Mouse (Mus musculus) ES-E14 (cell line): ENCODE data around the gene Gjb6. TPM values are rescaled to one million over a fixed set of nuclear protein-coding genes. Genes with fewer than 3 reads are reported as not detected.

ENCODE experiments used
- DNase-seq: peaks from one replicate; pipeline ENCODE4 v3.0.0-alpha.2; 2013; ENCODE audit warnings: low read depth, low spot score
- H3K27ac ChIP-seq: 2 replicates; pipeline ENCODE4 v1.5.1; 2012; ENCODE audit warnings: low read depth, mild to moderate bottlenecking, low read length, moderate library complexity, mixed read lengths; ENCODE audit not compliant: poor library complexity, insufficient read depth, severe bottlenecking
- H3K36me3 ChIP-seq: 2 replicates; pipeline ENCODE4 v1.6.1; 2012; ENCODE audit warnings: mild to moderate bottlenecking, low read length, moderate library complexity, mixed read lengths; ENCODE audit not compliant: control insufficient read depth, poor library complexity, insufficient read depth, severe bottlenecking
- H3K4me1 ChIP-seq, 2 experiments: fragments of 150-350 bp in 1 of 2; sonication (generic) in 1 of 2; 2 replicates each; pipeline ENCODE4 v1.6.1; 2012; ENCODE audit warnings: low read length in 2 of 2, mild to moderate bottlenecking in 1 of 2, mixed read lengths in 1 of 2; ENCODE audit not compliant: control insufficient read depth in 2 of 2, insufficient read depth in 2 of 2, poor library complexity in 1 of 2
- H3K4me3 ChIP-seq, 2 experiments: fragments of 150-350 bp in 1 of 2; sonication (generic) in 1 of 2; 2 replicates each; pipeline ENCODE4 v1.5.1; 2012; ENCODE audit warnings: low read length in 2 of 2, low read depth in 1 of 2, mild to moderate bottlenecking in 1 of 2, mixed read lengths in 1 of 2; ENCODE audit not compliant: insufficient read depth in 1 of 2, poor library complexity in 1 of 2, severe bottlenecking in 1 of 2
- H3K9ac ChIP-seq: 2 replicates; pipeline ENCODE4 v1.6.1; 2012; ENCODE audit warnings: low read depth, mild to moderate bottlenecking, low read length, mixed read lengths; ENCODE audit not compliant: poor library complexity, insufficient read depth, severe bottlenecking
- H3K9me3 ChIP-seq: fragments of 150-350 bp; sonication (generic); 2 replicates; pipeline ENCODE4 v1.6.1; 2012; ENCODE audit warnings: low read depth, mild to moderate bottlenecking, low read length; ENCODE audit not compliant: control insufficient read depth, insufficient read depth
- CHD2 ChIP-seq: IDR thresholded peaks from 2 replicates; pipeline ENCODE4 v1.6.1; 2014; ENCODE audit warnings: mild to moderate bottlenecking, low read depth, low read length, inconsistent platforms
- HCFC1 ChIP-seq: IDR thresholded peaks from 2 replicates; pipeline ENCODE4 v1.6.1; 2012; ENCODE audit warnings: low read length, inconsistent platforms, borderline replicate concordance; ENCODE audit not compliant: insufficient read depth
- MAFK ChIP-seq: IDR thresholded peaks from 2 replicates; pipeline ENCODE4 v1.6.1; 2014; ENCODE audit warnings: mild to moderate bottlenecking, low read depth, low read length, inconsistent platforms; ENCODE audit not compliant: insufficient read depth
- ZC3H11A ChIP-seq: IDR thresholded peaks from 2 replicates; pipeline ENCODE4 v1.6.1; 2012; ENCODE audit warnings: low read depth, mild to moderate bottlenecking, inconsistent platforms, low read length, borderline replicate concordance
- ZNF384 ChIP-seq: IDR thresholded peaks from 2 replicates; pipeline ENCODE4 v1.6.1; 2012; ENCODE audit warnings: low read depth, low read length, inconsistent platforms
- in situ Hi-C, 2 experiments: fragments of 600-800 bp; cut with MboI; formaldehyde crosslinking; loops; one replicate each; pipeline ENCODE4 v1.15.1; 2025; ENCODE audit warnings: low sequenced_read_pairs in 2 of 2, inconsistent platforms in 1 of 2; ENCODE audit not compliant: unreplicated experiment in 2 of 2
- total RNA-seq: library from RNA; depleted of rRNA; stranded (reverse); fragments of 300-350 nt; gene quantifications from 2 replicates; pipeline ENCODE4 v1.2.3, GENCODE M21; 2012

Gene Gjb6
- total RNA-seq, 1 experiment: not detected

GRCm38 (mm10) chr14:57103121-57103520 lies 30.3 kb downstream of the Gjb6 start:
- H3K36me3 ChIP-seq: no peaks in the 10 kb centered on the region
- no peak overlapping the region for H3K9ac ChIP-seq
- TF ChIP-seq ZNF384 (no peak), HCFC1 (no peak), ZC3H11A (no peak), CHD2 (no peak), MAFK (no peak)
- no peaks in the 10 kb centered on the region; a peak in 1 of 4 replicates for H3K4me1 ChIP-seq
- no peak overlapping the region; a peak in 1 of 4 replicates for H3K4me3 ChIP-seq
- in situ Hi-C loops: loop anchor here in 1 of 2 experiments (25.0 kb wide), 1 partner anchor 234 kb away; no protein-coding TSS in a partner anchor
- no peak for DNase-seq
- H3K9me3 ChIP-seq: no peaks in the 10 kb centered on the region
- H3K27ac ChIP-seq: no peak overlapping the region

GRCm38 (mm10) chr14:57101623-57102022 lies 31.8 kb downstream of the Gjb6 start:
- Histone ChIP-seq H3K36me3 (no peaks in the 10 kb centered on the region), H3K9ac (no peak overlapping the region), H3K4me3 (no peak overlapping the region), H3K4me1 (no peaks in the 10 kb centered on the region; a peak in 1 of 4 replicates), H3K27ac (no peak overlapping the region), H3K9me3 (no peaks in the 10 kb centered on the region)
- TF ChIP-seq HCFC1: no peak
- no peak for TF ChIP-seq ZNF384
- no peak for TF ChIP-seq CHD2
- TF ChIP-seq MAFK: no peak
- TF ChIP-seq ZC3H11A: no peak
- in situ Hi-C loops: loop anchor here in 1 of 2 experiments (25.0 kb wide), 1 partner anchor 236 kb away; no protein-coding TSS in a partner anchor
- DNase-seq: no peak

- Histone ChIP-seq H3K4me1 (0 out of 4 replicates have a peak, but pooled peaks cover 0 to 2% of the 10 kb centered on the region in 2 experiments), H3K9ac (no peak overlapping the region), H3K4me3 (no peak overlapping the region), H3K27ac (no peak overlapping the region), H3K36me3 (no peaks in the 10 kb centered on the region), H3K9me3 (no peaks in the 10 kb centered on the region)
- TF ChIP-seq ZC3H11A (no peak), HCFC1 (no peak), MAFK (no peak)
- DNase-seq: no peak
- in situ Hi-C loops: no loop called here
Measured at GRCm38 (mm10) chr14:57095855-57096254, 37.6 kb downstream of the Gjb6 start.

- Histone ChIP-seq H3K9ac (no peak overlapping the region), H3K27ac (no peak overlapping the region), H3K9me3 (no peaks in the 10 kb centered on the region), H3K4me3 (no peak overlapping the region), H3K4me1 (0 out of 4 replicates have a peak, but pooled peaks cover 0 to 2% of the 10 kb centered on the region in 2 experiments), H3K36me3 (no peaks in the 10 kb centered on the region)
- TF ChIP-seq ZC3H11A (peak; percentile 19; the same call in 1 of the 2 replicates), CHD2 (no peak)
- in situ Hi-C loops: no loop called here
- DNase-seq: peak; percentile 67
Measured at GRCm38 (mm10) chr14:57093029-57093428, 40.4 kb downstream of the Gjb6 start.

DNA sequence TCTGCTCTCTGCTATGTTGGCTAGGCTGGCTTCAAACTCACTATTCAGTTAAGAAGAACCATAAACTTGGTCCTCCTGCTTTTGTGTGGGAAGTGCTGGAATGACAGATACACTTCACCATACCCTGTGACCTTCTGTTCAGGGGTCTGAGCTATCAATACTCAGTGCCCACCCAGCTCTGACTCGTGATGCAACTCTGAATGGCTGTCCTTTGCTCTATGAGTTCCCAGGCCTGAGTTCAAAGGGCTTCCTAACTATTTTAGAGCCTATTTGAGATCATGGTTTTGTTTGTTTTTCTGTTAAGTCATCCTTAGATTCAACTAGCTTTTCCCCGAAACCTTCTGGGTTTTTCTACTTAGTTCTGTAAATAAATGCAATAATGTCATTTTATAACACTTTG lies 43.4 kb downstream of the Gjb6 start:
- Histone ChIP-seq H3K9ac (no peak overlapping the region), H3K36me3 (no peaks in the 10 kb centered on the region), H3K27ac (no peak overlapping the region), H3K4me1 (0 out of 4 replicates have a peak, but pooled peaks cover 0 to 2% of the 10 kb centered on the region in 2 experiments), H3K4me3 (no peak overlapping the region), H3K9me3 (no peaks in the 10 kb centered on the region)
- DNase-seq: no peak
- in situ Hi-C loops: no loop called here
- TF ChIP-seq HCFC1 (no peak), CHD2 (no peak), ZC3H11A (no peak), ZNF384 (no peak), MAFK (no peak)
